Mouse (Mus musculus) lung, embryonic 15.5 days (tissue): Measurements from ENCODE around the gene Iqgap1. TPM values are rescaled to one million over a fixed set of nuclear protein-coding genes. Genes with fewer than 3 reads are reported as not detected.

Experiments used
- ATAC-seq: fragments of 200-750 bp; cut with Nextera tagmentation; 2 replicates; pipeline ENCODE4 v1.8.0; 2017; ENCODE audit warnings: moderate number of reproducible peaks, borderline replicate concordance; ENCODE audit not compliant: low FRiP score, low TSS enrichment; ENCODE audit errors: extremely low read depth
- H3K27ac ChIP-seq: fragments of 300-500 bp; sonication (generic); 2 replicates; pipeline ENCODE4 v1.5.1; 2015; ENCODE audit warnings: moderate library complexity, mild to moderate bottlenecking, inconsistent platforms
- H3K27me3 ChIP-seq: fragments of 300-500 bp; sonication (generic); 2 replicates; pipeline ENCODE4 v1.6.1; 2015; ENCODE audit warnings: inconsistent platforms
- H3K36me3 ChIP-seq: fragments of 300-500 bp; sonication (generic); 2 replicates; pipeline ENCODE4 v1.6.1; 2015; ENCODE audit warnings: inconsistent platforms
- H3K4me1 ChIP-seq: fragments of 300-500 bp; sonication (generic); 2 replicates; pipeline ENCODE4 v1.6.1; 2015; ENCODE audit warnings: inconsistent platforms
- H3K4me2 ChIP-seq: fragments of 300-500 bp; sonication (generic); 2 replicates; pipeline ENCODE4 v1.6.1; 2015; ENCODE audit warnings: inconsistent platforms, mild to moderate bottlenecking, moderate library complexity
- H3K4me3 ChIP-seq: fragments of 300-500 bp; sonication (generic); 2 replicates; pipeline ENCODE4 v1.5.1; 2015; ENCODE audit warnings: mild to moderate bottlenecking, inconsistent platforms
- H3K9ac ChIP-seq: fragments of 300-500 bp; sonication (generic); 2 replicates; pipeline ENCODE4 v1.6.1; 2015; ENCODE audit warnings: inconsistent platforms
- H3K9me3 ChIP-seq: fragments of 300-500 bp; sonication (generic); 2 replicates; pipeline ENCODE4 v1.6.1; 2016; ENCODE audit warnings: inconsistent platforms
- whole genome bisulfite sequencing: fragments of 180-500 bp; shearing (Covaris S2); methylation state at CpG from one replicate; pipeline ENCODE4 v1.1.7; 2015; 5-methylcytosine and 5-hydroxymethylcytosine counted together
- polyA plus RNA-seq: library from polyadenylated mRNA; unstranded; fragments of >200 nt; fragmentation: Nextera tagmentation; extraction: Ambion mirVana; gene quantifications from 2 replicates; pipeline ENCODE4 v1.2.1, GENCODE M21; 2015

Gene Iqgap1
- 107 and 115 TPM in 2 replicates for polyA plus RNA-seq

- Histone ChIP-seq H3K4me3 (no peak within 1 kb of the TSS), H3K9ac (no peak within 1 kb of the TSS), H3K27me3 (no peaks in the 10 kb centered on the region), H3K36me3 (no peaks in the 10 kb centered on the region), H3K4me1 (peaks cover 23% of the 10 kb centered on the region), H3K9me3 (no peaks in the 10 kb centered on the region), H3K4me2 (no peak within 1 kb of the TSS), H3K27ac (peak within 1 kb of the TSS; percentile 12)
- 52% methylated on average over 11 of the region's 11 CpGs for WGBS
- no peak for ATAC-seq
These were observed at the start of gene Iqgap1 for GRCm38 (mm10) chr7:80825843-80826403. TSS of gene Iqgap1 (minus strand) at chr7:80825974.

GRCm38 (mm10) chr7:80873631-80874030 is 47.9 kb upstream of the Iqgap1 start:
- H3K27ac ChIP-seq, result no peak overlapping the region
- H3K9me3 ChIP-seq, result no peaks in the 10 kb centered on the region
- 94% methylated on average over 2 of the region's 2 CpGs for WGBS
- no peak for ATAC-seq
- H3K27me3 ChIP-seq, result no peaks in the 10 kb centered on the region
- no peak overlapping the region for H3K9ac ChIP-seq
- H3K4me1 ChIP-seq, result 0 out of 2 replicates have a peak, but pooled peaks cover 3% of the 10 kb centered on the region
- H3K36me3 ChIP-seq, result peaks cover 79% of the 10 kb centered on the region
- H3K4me2 ChIP-seq, result no peak overlapping the region
- no peak overlapping the region for H3K4me3 ChIP-seq

GRCm38 (mm10) chr7:80873038-80873437 is 47.3 kb upstream of the Iqgap1 start:
- 88% methylated on average over 5 of the region's 5 CpGs for WGBS
- no peak for ATAC-seq
- Histone ChIP-seq H3K4me3 (no peak overlapping the region), H3K4me1 (0 out of 2 replicates have a peak, but pooled peaks cover 3% of the 10 kb centered on the region), H3K4me2 (no peak overlapping the region), H3K9ac (no peak overlapping the region), H3K36me3 (peaks cover 82% of the 10 kb centered on the region), H3K9me3 (no peaks in the 10 kb centered on the region), H3K27me3 (no peaks in the 10 kb centered on the region), H3K27ac (no peak overlapping the region)

- Histone ChIP-seq H3K27me3 (no peaks in the 10 kb centered on the region), H3K36me3 (peaks cover 65% of the 10 kb centered on the region), H3K9me3 (no peaks in the 10 kb centered on the region), H3K27ac (no peak overlapping the region), H3K9ac (no peak overlapping the region), H3K4me3 (no peak overlapping the region), H3K4me1 (peaks cover 25% of the 10 kb centered on the region), H3K4me2 (no peak overlapping the region)
- no peak for ATAC-seq
- 79% methylated on average over 2 of the region's 2 CpGs for WGBS
These were observed 42.9 kb upstream of the Iqgap1 start for GRCm38 (mm10) chr7:80868686-80869085.

GRCm38 (mm10) chr7:80866514-80867147 is 40.9 kb upstream of the Iqgap1 start:
- Histone ChIP-seq H3K9ac (no peak overlapping the region), H3K9me3 (no peaks in the 10 kb centered on the region), H3K27me3 (no peaks in the 10 kb centered on the region), H3K4me2 (no peak overlapping the region), H3K4me1 (peaks cover 42% of the 10 kb centered on the region), H3K27ac (peak overlapping the region; percentile 46), H3K4me3 (no peak overlapping the region), H3K36me3 (peaks cover 52% of the 10 kb centered on the region)
- WGBS, result 44% methylated on average over 7 of the region's 7 CpGs
- ATAC-seq, result no peak

GRCm38 (mm10) chr7:80865521-80865920 is 39.7 kb upstream of the Iqgap1 start:
- H3K36me3 ChIP-seq, result peaks cover 43% of the 10 kb centered on the region
- peaks cover 44% of the 10 kb centered on the region for H3K4me1 ChIP-seq

GRCm38 (mm10) chr7:80864831-80865230 is 39.1 kb upstream of the Iqgap1 start:
- H3K9ac ChIP-seq, result no peak overlapping the region

More at GRCm38 (mm10) chr7:80865521-80865920, 39.7 kb upstream of the Iqgap1 start:
- WGBS, result 79% methylated on average over 7 of the region's 7 CpGs
- Histone ChIP-seq H3K9me3 (no peaks in the 10 kb centered on the region), H3K9ac (no peak overlapping the region), H3K27me3 (no peaks in the 10 kb centered on the region), H3K4me2 (0 out of 2 replicates have a peak overlapping the region, but pooled peaks have one; percentile 5), H3K27ac (peak overlapping the region; percentile 62), H3K4me3 (no peak overlapping the region)
- ATAC-seq, result no peak

GRCm38 (mm10) chr7:80864151-80864550 is 38.4 kb upstream of the Iqgap1 start:
- Histone ChIP-seq H3K27me3 (no peaks in the 10 kb centered on the region), H3K9me3 (no peaks in the 10 kb centered on the region), H3K4me1 (peaks cover 49% of the 10 kb centered on the region), H3K36me3 (peaks cover 29% of the 10 kb centered on the region), H3K4me3 (no peak overlapping the region), H3K27ac (peak overlapping the region; percentile 62; the same call in 1 of the 2 replicates), H3K9ac (no peak overlapping the region), H3K4me2 (no peak overlapping the region)
- ATAC-seq, result no peak
- 74% methylated on average over 1 of the region's 1 CpGs for WGBS

More at GRCm38 (mm10) chr7:80864831-80865230, 39.1 kb upstream of the Iqgap1 start:
- Histone ChIP-seq H3K4me2 (0 out of 2 replicates have a peak overlapping the region, but pooled peaks have one; percentile 5), H3K9me3 (no peaks in the 10 kb centered on the region), H3K27ac (peak overlapping the region; percentile 62), H3K4me3 (no peak overlapping the region), H3K4me1 (peaks cover 48% of the 10 kb centered on the region), H3K36me3 (peaks cover 36% of the 10 kb centered on the region), H3K27me3 (no peaks in the 10 kb centered on the region)
- no peak for ATAC-seq
- WGBS, result 63% methylated on average over 8 of the region's 8 CpGs

- peaks cover 23% of the 10 kb centered on the region for H3K36me3 ChIP-seq
These were observed 37.7 kb upstream of the Iqgap1 start for GRCm38 (mm10) chr7:80863520-80863919.

GRCm38 (mm10) chr7:80862475-80862874 is 36.7 kb upstream of the Iqgap1 start:
- Histone ChIP-seq H3K9ac (no peak overlapping the region), H3K9me3 (no peaks in the 10 kb centered on the region), H3K4me2 (0 out of 2 replicates have a peak overlapping the region, but pooled peaks have one; percentile 8), H3K36me3 (peaks cover 14% of the 10 kb centered on the region), H3K27ac (no peak overlapping the region), H3K27me3 (no peaks in the 10 kb centered on the region), H3K4me3 (no peak overlapping the region), H3K4me1 (peaks cover 46% of the 10 kb centered on the region)
- no peak for ATAC-seq
- WGBS, result 81% methylated on average over 2 of the region's 2 CpGs

More at GRCm38 (mm10) chr7:80863520-80863919, 37.7 kb upstream of the Iqgap1 start:
- 79% methylated on average over 5 of the region's 5 CpGs for WGBS
- Histone ChIP-seq H3K9me3 (no peaks in the 10 kb centered on the region), H3K4me2 (no peak overlapping the region), H3K27me3 (no peaks in the 10 kb centered on the region), H3K4me3 (no peak overlapping the region), H3K9ac (no peak overlapping the region), H3K4me1 (peaks cover 46% of the 10 kb centered on the region), H3K27ac (peak overlapping the region; percentile 41)
- no peak for ATAC-seq

GRCm38 (mm10) chr7:80860729-80861274 is 35.0 kb upstream of the Iqgap1 start, which contains the start of gene Zscan2:
TSS of gene Zscan2 (plus strand) at chr7:80860920.
- WGBS, result 1% methylated on average over 38 of the region's 40 CpGs
- peak within 1 kb of the TSS; percentile 78 for H3K4me2 ChIP-seq
- peak within 1 kb of the TSS; percentile 87 for H3K27ac ChIP-seq
- peaks cover 33% of the 10 kb centered on the region for H3K4me1 ChIP-seq
- ATAC-seq, result peak; percentile 98
- H3K4me3 ChIP-seq, result peak within 1 kb of the TSS; percentile 93
- H3K9ac ChIP-seq, result peak within 1 kb of the TSS; percentile 96
- H3K36me3 ChIP-seq, result peaks cover 7% of the 10 kb centered on the region; the same call in 1 of the 2 replicates
- no peaks in the 10 kb centered on the region for H3K27me3 ChIP-seq
- no peaks in the 10 kb centered on the region for H3K9me3 ChIP-seq

GRCm38 (mm10) chr7:80860227-80860626 is 34.5 kb upstream of the Iqgap1 start:
- peak; percentile 74; the same call in 1 of the 2 replicates for ATAC-seq
- peak overlapping the region; percentile 93 for H3K4me3 ChIP-seq

More at GRCm38 (mm10) chr7:80860227-80860626, 34.5 kb upstream of the Iqgap1 start:
- peaks cover 29% of the 10 kb centered on the region for H3K4me1 ChIP-seq
- H3K4me2 ChIP-seq, result peak overlapping the region; percentile 78
- H3K27ac ChIP-seq, result peak overlapping the region; percentile 26
- H3K9ac ChIP-seq, result peak overlapping the region; percentile 47
- H3K36me3 ChIP-seq, result peaks cover 2% of the 10 kb centered on the region; the same call in 1 of the 2 replicates
- under 1% methylated on average over 13 of the region's 13 CpGs for WGBS
- H3K27me3 ChIP-seq, result no peaks in the 10 kb centered on the region
- H3K9me3 ChIP-seq, result no peaks in the 10 kb centered on the region
